ENCODE assay signal across 19 mouse cellular contexts in the genomic region with DNA sequence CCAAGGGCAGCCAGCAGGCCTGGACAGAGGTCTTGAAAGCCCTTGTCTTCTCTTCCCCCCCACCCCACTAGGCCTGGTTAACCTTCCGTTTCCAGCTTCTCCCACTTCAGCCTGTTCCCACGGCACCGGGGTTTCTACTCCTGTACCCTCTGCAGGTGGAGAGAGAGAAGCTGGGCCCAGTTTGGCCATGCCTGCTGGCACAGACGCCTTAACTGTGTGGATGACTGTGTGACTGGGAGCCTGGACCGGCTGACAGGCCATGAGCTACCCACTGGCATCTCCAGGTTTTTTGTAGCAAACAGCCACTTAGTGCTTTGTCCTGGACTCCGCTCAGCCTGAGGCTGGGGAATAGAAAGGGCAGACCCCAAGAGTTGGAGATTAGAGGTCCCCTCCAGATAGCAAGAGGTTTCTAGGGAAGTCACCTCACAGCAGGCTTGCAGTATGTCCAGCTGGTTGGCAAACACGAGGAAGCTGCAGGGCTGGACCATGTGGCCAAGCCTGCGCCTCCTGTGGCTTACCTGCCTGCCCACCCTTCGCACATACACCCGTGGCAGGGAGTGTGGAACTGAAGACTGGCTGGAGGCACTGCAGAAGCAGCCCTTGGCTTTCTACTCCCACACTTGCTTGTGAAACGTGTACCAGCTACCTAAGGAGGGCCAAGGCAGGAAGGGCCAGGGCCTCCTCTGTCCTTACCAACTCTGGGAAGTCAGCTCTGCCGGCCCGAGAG. TPM values are rescaled to one million over a fixed set of nuclear protein-coding genes. Genes with fewer than 3 reads are reported as not detected.
DNase-seq lines count a peak whose midpoint lies in the region; ATAC-seq and TF ChIP-seq lines count a peak whose summit lies in the region.
"Had no signal": no experiment of that assay in that cellular context is flagged by ENCODE, and none has a peak within 500 bp of the region (broad histone marks: within the 10 kb centered on the region; RNA-seq: fewer than 3 reads in every experiment).

No protein-coding gene starts in this region.

- no peaks in the 10 kb centered on the region for H3K27me3 ChIP-seq in hindbrain, embryonic 12.5 days
- H3K27me3 ChIP-seq in hindbrain, postnatal 0 days (ENCODE audit: insufficient read depth, low read length) = no peaks in the 10 kb centered on the region
- H3K27me3 ChIP-seq: embryonic facial prominence, embryonic 13.5 days; heart, embryonic 12.5 days; intestine, embryonic 15.5 days had no signal

- ATAC-seq in hindbrain, embryonic 12.5 days (ENCODE audit: low FRiP score) = no peak
- no peak for ATAC-seq in hindbrain, postnatal 0 days
- ATAC-seq: CD4-positive, CD25-positive, alpha-beta regulatory T cell, adult 4 months; forebrain, embryonic 16.5 days; intestine, embryonic 15.5 days had no signal

- H3K36me3 ChIP-seq in hindbrain, embryonic 12.5 days = peaks cover 72% of the 10 kb centered on the region
- H3K36me3 ChIP-seq in hindbrain, postnatal 0 days (ENCODE audit: insufficient read depth, low read length) = peaks cover 66% of the 10 kb centered on the region

- TF ChIP-seq CTCF in hindbrain, postnatal 0 days (IDR thresholded peaks at IDR 0.05; ENCODE audit: low read depth) = no peak

- H3K9me3 ChIP-seq in hindbrain, embryonic 12.5 days (replicated peaks) = no peaks in the 10 kb centered on the region
- no peaks in the 10 kb centered on the region for H3K9me3 ChIP-seq in hindbrain, postnatal 0 days (ENCODE audit: low read length)
- H3K9me3 ChIP-seq: embryonic facial prominence, embryonic 13.5 days; G1E; heart, embryonic 12.5 days; hindbrain, embryonic 10.5 days; intestine, embryonic 15.5 days had no signal

- H3K4me3 ChIP-seq in hindbrain, embryonic 12.5 days = no peak overlapping the region
- H3K4me3 ChIP-seq in hindbrain, postnatal 0 days (ENCODE audit: low read length) = no peak overlapping the region
- H3K4me3 ChIP-seq: embryonic facial prominence, embryonic 13.5 days; heart, adult 2 months; heart, embryonic 12.5 days; hindbrain, embryonic 10.5 days; intestine, embryonic 15.5 days had no signal

- no peak overlapping the region for H3K27ac ChIP-seq in hindbrain, embryonic 12.5 days
- no peak overlapping the region for H3K27ac ChIP-seq in hindbrain, postnatal 0 days
- H3K27ac ChIP-seq: embryonic facial prominence, embryonic 13.5 days; heart, adult 2 months; hindbrain, embryonic 10.5 days; intestine, embryonic 15.5 days had no signal

- WGBS in hindbrain, embryonic 12.5 days = 91% methylated on average over 13 of the region's 13 CpGs
- 84% methylated on average over 13 of the region's 13 CpGs for WGBS in hindbrain, postnatal 0 days

- H3K4me1 ChIP-seq in hindbrain, embryonic 12.5 days = 0 out of 2 replicates have a peak, but pooled peaks cover 3% of the 10 kb centered on the region
- no peaks in the 10 kb centered on the region for H3K4me1 ChIP-seq in hindbrain, postnatal 0 days (ENCODE audit: insufficient read depth, low read length)
- H3K4me1 ChIP-seq: intestine, embryonic 15.5 days had no signal

- 0 out of 2 replicates have a peak overlapping the region, but pooled peaks have one; percentile 6 for H3K9ac ChIP-seq in hindbrain, embryonic 12.5 days
- H3K9ac ChIP-seq in hindbrain, postnatal 0 days (replicated peaks; ENCODE audit: low read length) = no peak overlapping the region
- H3K9ac ChIP-seq: embryonic facial prominence, embryonic 13.5 days; heart, embryonic 12.5 days; intestine, embryonic 15.5 days had no signal

- H3K4me2 ChIP-seq in hindbrain, embryonic 12.5 days (replicated peaks) = no peak overlapping the region
- H3K4me2 ChIP-seq in hindbrain, postnatal 0 days (ENCODE audit: low read depth, low read length) = no peak overlapping the region
- H3K4me2 ChIP-seq: embryonic facial prominence, embryonic 13.5 days; heart, embryonic 12.5 days; intestine, embryonic 15.5 days had no signal

- peak; percentile 2 for DNase-seq in adrenal gland, postnatal 14 days
- DNase-seq in adrenal gland, adult 8-10 months = no peak
- DNase-seq in cerebellum, postnatal 25 days = peak; percentile 60 to 62
- DNase-seq in cerebellum, adult 8-10 months = no peak
- DNase-seq in hindbrain, postnatal 0 days (ENCODE audit: low spot score) = no peak
- peak; percentile 44 for DNase-seq in brain, adult 2 months (ENCODE audit: low read depth, low spot score)
- DNase-seq: adrenal gland, postnatal 10 days; B cell, adult 2 months; gastrocnemius, postnatal 10 days; heart, adult 2 months; kidney, adult 18-20 months had no signal

RNA-seq across cellular contexts. Expression of gene A3galt2, which starts 3.0 kb away (rescaled TPM):
- 0.26 TPM in 2 replicates for total RNA-seq in adrenal gland, postnatal 14 days (2021)
- total RNA-seq in adrenal gland, adult 8-10 months (2022) = under 1 TPM; 0.14 to 0.34 (median 0.15) TPM
- polyA plus RNA-seq in hindbrain, embryonic 12.5 days (2016; fragmentation: Nextera tagmentation; extraction: Ambion mirVana) = 0.50 and 0.79 TPM in 2 replicates
- 0.47 and 1.1 TPM in 2 replicates for total RNA-seq in hindbrain, postnatal 0 days (2014; rRNA removed)
- 0.10 TPM in 2 replicates for polyA plus RNA-seq in hindbrain, postnatal 0 days (2015; fragmentation: Nextera tagmentation; extraction: Ambion mirVana)
- polyA plus RNA-seq: G1E had no signal

RNA-seq across cellular contexts. Expression of gene Zfp362, which starts 53.7 kb away (rescaled TPM):
- total RNA-seq in adrenal gland, postnatal 14 days (2021) = 32.2 and 39.1 TPM in 2 replicates
- total RNA-seq in adrenal gland, adult 8-10 months (2022) = 10 to 100 TPM; 22.1 to 36.6 (median 27.9) TPM
- polyA plus RNA-seq in hindbrain, embryonic 12.5 days (2016; fragmentation: Nextera tagmentation; extraction: Ambion mirVana) = 44.3 and 44.7 TPM in 2 replicates
- total RNA-seq in hindbrain, postnatal 0 days (2014; rRNA removed) = 25.6 and 35.7 TPM in 2 replicates
- polyA plus RNA-seq in hindbrain, postnatal 0 days (2015; fragmentation: Nextera tagmentation; extraction: Ambion mirVana) = 23.3 and 24.9 TPM in 2 replicates

Comparison
In these comparisons a context has a peak if more than half of its experiments do, and no peak if none do; other contexts are left out.
1. DNase-seq: peak in adrenal gland, postnatal 14 days (single experiment), cerebellum, postnatal 25 days (2 of 2) and brain, adult 2 months (single experiment); none in adrenal gland, adult 8-10 months (single experiment), cerebellum, adult 8-10 months (single experiment) and hindbrain, postnatal 0 days (single experiment).